Mouse (Mus musculus) neural tube, embryonic 10.5 days (tissue): ENCODE results near the gene Ppp1r37.

Source experiments
- DNase-seq: peaks from one replicate; pipeline ENCODE4 v3.0.0-alpha.2; 2017; ENCODE audit warnings: low spot score; ENCODE audit errors: extremely low spot score

Gene Ppp1r37

DNA sequence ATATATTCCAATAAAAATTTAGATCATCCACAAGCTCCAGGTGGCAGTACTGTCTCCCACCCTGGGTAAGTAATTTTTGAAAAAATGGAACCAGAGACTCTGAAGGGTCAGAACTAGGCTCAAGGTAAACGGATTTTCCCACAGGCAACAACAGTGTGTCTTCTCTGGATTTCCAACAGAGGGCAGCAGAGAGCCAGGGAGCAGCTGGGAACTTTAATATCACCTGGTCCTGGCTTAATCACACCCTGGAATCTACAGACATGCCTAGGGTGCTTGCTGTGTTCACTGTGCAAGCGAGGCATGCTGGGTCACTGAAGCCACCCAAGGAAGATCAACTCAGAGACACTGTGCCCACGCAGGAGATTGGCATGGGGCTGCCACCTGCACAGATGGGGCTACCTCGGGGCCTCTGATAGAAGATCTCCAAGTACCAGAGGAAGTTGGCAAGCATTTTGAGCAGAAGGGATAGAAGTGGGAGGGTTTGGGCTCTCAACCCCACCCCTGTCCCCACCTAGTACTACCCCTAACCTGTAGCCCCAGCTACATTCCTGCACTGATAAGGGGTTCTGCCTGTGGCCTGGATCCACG is 59.3 kb downstream of the Ppp1r37 start:
- DNase-seq: no peak

DNA sequence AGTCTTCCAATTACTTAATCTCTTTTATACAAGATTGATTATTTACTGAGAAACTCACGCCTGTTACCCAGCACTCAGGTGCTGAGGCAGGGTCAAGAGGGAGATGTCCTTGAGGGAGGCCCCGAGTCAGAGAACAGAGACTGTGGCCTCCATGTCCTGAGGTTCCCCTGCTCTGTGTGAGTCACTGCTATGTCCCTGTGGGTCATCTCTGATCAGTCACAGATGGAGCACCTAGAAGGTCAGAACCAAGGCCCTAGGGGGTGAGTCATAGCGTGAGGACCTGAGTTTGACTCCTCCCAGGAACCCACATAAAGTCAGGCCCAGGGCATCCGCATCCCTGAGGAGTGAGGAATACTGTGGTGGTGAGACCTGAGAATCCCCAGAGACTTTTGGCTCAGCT is 61.2 kb downstream of the Ppp1r37 start:
- no peak for DNase-seq

DNA sequence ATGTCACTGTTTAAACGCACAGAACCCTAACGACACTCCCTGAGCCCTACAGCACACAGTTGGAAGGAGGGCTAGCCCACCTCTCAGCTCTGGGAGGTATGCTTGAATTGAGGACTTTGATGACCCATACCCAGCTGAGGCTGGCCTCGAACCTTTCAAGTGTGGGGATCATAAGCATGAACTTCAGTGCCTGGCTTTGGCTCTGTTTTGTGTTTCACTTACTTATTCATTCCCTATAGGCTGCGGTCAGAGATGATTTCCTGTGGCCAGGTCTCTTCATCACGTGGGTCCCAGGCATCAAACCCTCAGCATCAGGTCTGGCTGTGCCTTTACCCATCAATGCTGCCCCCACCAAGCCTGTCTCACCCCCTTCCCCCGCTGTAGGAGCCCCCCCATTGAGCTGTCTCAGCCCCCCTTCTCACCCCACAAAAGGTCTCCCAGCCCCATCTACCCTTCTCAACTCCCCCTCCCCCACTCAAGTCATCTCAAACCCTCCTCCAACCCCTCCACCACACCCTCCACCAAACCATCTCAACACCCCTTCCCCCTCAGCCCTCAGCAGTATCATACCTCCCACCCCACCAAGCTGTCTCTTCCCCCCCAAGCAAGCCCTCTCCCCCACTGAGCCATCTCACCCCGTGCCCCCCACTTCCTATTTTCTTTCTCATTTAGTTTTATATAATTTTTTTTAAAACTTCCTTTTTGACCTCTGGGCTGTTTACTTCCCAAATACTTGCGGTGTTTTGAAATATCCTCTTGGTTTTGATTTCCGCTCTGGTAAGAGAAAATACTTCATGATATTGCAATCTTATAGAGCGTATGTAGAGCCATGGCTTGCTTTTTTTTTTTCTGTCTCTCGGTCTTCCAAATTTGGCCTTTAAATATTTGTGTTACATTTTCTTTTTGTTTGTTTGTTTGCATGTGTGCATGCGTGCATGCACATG is 62.2 kb downstream of the Ppp1r37 start:
- no peak for DNase-seq

DNA sequence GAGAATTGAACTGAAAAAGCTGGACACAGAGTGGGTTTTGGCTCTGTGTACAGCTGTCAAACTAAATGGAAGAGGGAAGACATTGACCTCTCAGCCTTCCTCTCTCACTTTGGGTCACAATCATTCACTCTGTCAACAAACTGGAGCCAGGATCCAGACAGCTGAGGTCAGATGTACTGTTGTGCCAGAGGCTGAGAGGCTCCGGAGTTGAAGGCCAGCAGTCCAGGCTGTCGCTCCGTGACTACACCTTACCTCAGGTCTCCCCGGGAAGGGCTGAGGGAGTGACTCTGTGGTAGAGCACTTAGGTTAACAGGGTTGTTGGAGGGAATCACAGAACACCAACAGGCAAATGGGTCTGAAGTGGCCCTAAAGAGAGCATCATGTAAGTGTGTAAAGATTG is 64.5 kb downstream of the Ppp1r37 start:
- DNase-seq: no peak

DNA sequence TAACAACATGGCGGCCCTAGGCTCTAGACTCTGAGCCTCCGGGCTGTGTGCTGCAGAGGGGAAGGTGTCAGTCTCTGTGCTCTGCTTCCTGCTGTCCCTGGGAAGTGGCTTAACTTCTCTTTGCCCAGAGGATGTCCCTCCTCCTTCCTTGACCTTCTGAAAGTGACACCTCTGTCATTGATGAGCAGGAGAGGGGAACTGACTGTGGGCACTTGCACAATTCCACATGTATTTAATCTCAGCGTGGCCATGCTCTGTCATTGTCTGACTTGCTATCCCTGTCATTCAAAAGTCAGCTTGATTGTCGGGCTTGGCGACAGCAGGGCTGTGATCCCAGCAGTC is 66.7 kb downstream of the Ppp1r37 start:
- DNase-seq: no peak

DNA sequence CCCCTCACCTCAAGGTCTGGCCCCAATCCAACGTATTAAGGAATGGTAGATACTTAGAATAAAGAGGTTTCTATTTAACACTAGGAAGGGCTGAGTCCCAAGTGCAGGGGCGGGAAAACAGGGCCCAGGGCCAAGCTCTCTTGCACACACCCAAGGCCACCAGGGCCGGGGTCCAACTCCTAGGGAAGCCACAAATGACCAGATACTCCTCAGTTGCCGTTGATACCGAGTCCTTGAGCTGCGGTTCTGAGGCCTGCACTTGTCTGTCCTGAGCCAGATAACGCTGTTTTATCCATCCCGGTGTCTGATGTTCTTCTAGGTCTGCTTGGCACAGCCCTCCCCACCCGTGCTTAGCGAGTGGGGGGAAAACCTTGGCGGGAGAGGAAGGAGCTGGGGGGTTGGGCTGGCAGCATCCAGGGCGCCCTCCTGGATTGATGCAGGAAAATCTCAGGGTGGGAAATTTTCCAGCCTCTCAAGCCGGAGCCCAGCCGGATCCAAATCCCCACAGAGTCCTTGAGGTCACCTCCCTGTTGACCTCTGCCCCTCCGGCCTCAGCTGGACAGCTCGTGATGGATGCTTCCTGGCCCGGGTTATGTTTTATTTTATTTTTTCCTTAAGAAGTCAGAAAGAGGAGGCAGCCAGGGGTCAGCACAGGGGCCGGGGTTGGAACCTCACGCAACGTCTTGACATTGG is 67.2 kb downstream of the Ppp1r37 start:
- no peak for DNase-seq

DNA sequence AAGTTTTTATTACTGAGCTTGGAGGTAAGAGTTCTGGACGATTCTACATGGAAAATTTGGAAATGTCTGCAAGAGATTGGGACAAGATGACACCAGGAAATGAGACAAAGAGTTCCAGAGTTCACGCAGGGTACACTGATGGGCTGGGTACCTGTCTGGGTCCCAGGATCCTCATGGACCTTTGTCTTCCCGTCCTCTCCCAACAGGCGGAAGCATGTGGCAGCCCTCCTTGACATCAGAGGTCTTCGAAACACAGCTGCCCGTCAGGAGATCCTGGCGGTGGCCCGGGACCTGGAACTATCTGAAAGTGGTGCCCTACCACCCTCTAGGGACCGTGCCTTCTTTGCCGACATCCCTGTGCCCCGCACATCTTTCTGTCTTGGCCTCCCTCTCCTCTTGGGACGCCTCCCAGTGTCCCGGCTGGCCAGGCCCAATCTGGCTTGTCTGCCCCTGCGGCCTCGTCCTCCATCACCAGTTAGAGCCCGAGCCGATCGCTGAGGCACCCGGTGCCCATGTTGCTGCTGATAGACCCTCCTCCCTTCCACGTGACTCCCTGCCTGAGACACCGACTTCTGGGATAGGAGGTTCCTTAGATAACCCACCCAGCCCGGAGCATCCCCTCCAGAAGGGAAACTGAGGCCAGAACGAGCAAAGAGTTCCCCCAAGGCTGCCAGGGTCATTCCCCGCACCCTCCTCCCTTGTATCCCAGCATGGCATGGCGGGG is 68.0 kb downstream of the Ppp1r37 start:
- DNase-seq: no peak

DNA sequence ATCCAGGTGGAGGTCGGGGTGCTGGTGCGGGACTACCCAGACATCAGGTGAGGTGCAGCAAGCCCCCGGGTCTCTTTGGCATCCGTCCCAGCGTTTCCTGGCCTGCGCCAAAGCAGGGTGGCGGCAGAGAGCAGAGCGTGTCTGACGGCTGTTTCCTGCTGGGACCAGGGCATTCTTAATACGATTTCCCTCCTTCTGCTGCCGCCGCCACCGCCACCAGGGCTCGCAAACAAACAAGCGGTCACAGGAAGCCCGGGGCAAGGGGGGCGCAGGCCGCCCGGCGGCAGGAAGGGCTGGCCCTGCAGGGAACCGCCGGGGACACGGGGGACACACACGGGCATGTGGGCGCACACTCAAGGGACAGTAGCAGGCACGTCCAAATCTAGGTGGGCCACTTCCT is 71.1 kb downstream of the Ppp1r37 start:
- peak; percentile 40 for DNase-seq

DNA sequence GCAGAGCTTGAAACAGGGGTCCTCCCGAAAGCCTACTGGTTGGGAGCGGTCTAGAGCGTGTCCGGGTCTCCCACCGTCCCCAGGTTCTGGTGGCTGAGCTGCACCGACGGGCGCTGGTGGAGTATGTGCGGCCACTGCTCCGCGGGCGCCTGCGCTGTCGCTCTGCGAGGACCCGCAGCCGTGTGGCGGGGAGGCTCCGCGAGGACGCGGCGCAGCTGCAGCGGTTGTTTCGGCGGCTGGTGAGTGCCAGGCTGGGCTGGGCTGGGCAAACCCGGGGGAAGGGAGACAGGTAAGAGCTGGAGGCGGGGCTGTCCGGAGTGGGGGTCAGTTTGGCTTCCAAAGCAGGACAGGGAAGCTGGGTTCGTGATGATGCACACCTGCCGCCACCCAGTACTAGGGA is 73.4 kb downstream of the Ppp1r37 start:
- DNase-seq: no peak

DNA sequence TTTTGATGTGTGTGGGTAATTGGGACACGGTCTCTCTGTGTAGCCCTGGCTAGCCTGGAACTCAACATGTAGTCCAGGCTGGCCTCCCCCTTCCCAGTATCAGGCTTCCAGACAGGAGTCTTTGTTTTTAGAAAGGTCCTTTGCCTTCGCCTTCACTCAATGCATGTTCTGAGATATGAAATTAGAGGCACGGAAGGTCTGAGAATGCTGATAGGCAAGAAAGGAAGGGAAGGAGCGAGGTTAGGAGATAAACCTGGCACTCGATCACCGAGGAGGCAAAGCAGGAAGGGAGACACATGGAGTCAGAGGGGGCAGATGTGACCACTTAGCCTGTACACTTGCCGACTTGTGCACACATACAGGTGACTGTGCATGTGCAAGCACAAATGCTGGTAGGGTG is 76.3 kb downstream of the Ppp1r37 start:
- DNase-seq: no peak

DNA sequence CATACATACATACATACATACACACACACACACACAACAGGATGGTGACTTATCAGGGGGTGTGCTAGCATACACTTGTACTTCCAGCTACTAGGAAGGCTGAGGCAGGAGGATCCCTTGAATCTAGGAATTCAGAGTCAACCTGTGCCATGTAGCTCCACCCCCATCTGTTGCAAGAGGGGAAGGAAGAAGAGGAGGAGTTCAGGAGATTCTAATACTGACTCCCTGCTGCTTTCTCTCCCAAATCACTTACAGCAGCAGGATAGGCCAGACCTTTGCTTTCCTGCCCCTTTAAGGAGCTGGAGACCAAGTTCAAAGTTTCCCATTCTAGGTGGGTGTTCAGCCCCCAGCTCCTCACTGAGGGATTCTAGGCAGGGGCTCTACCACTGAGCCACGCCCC is 77.4 kb downstream of the Ppp1r37 start:
- no peak for DNase-seq

DNA sequence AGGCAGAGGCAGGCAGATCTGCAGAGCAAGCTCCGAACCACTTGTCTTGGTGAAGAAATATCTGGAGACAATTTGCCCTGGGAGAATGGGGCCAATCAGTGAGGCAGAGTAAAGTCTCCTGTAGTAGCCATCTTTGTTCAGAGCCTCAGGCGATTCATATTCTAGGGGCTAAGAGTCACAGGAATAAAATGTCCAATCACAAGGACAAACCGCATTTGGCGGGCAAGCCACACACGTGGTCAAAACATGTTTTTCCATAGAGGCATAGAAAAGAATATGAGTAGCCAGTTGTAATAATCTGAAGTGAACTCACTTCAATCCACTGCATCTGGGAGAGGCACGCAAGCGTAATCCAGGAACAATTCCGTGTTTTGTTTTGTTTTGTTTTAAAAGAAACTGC is 79.6 kb downstream of the Ppp1r37 start:
- DNase-seq: no peak
